Mouse (Mus musculus) cerebellum, adult 2 months (tissue): ENCODE measurements at regions not wholly inside any gene's neighbourhood (a gene's known extent, or its start where the extent isn't known, plus 50 kb on each side); places are given as distances from the start of the nearest gene placed in this dataset.

ENCODE experiments used
- CTCF ChIP-seq: fragments of 200-500 bp; IDR thresholded peaks from 2 replicates; pipeline ENCODE4 v1.5.1; 2011; ENCODE audit warnings: low read depth, mild to moderate bottlenecking, control low read depth, low read length, moderate library complexity, borderline replicate concordance; ENCODE audit not compliant: insufficient read depth
- POLR2A ChIP-seq: fragments of 200-500 bp; IDR thresholded peaks from 2 replicates; pipeline ENCODE4 v1.6.1; 2011; ENCODE audit warnings: low read length, control low read depth, borderline replicate concordance; ENCODE audit not compliant: insufficient read depth

- TF ChIP-seq CTCF (no peak), POLR2A (no peak)
Observed at GRCm38 (mm10) chr6:148710406-148710805, 120.9 kb downstream of the Ipo8 start.
